Mouse (Mus musculus) hindbrain, embryonic 14.5 days (tissue): ENCODE measurements around the gene Btbd17. TPM values are rescaled to one million over a fixed set of nuclear protein-coding genes. Genes with fewer than 3 reads are reported as not detected.

ENCODE experiments used
- ATAC-seq: fragments of 200-750 bp; cut with Nextera tagmentation; 2 replicates; pipeline ENCODE4 v1.8.0; 2017; ENCODE audit warnings: moderate number of reproducible peaks, mild to moderate bottlenecking, moderate TSS enrichment, moderate library complexity; ENCODE audit not compliant: low FRiP score
- DNase-seq: peaks from one replicate; pipeline ENCODE4 v3.0.0-alpha.2; 2015; ENCODE audit warnings: low spot score
- H3K27ac ChIP-seq: fragments of 300-500 bp; sonication (generic); 2 replicates; pipeline ENCODE4 v1.5.1; 2014; ENCODE audit warnings: mild to moderate bottlenecking, moderate library complexity
- H3K27me3 ChIP-seq: fragments of 300-500 bp; sonication (generic); 2 replicates; pipeline ENCODE4 v1.6.1; 2014; ENCODE audit warnings: mild to moderate bottlenecking, low read length, mixed read lengths; ENCODE audit not compliant: control insufficient read depth, insufficient read depth
- H3K36me3 ChIP-seq: fragments of 300-500 bp; sonication (generic); replicated peaks from 2 replicates; pipeline ENCODE4 v1.6.1; 2014; ENCODE audit not compliant: control insufficient read depth, insufficient read depth
- H3K4me1 ChIP-seq: fragments of 300-500 bp; sonication (generic); replicated peaks from 2 replicates; pipeline ENCODE4 v1.6.1; 2014; ENCODE audit warnings: antibody characterized with exemption, low read length, mixed read lengths; ENCODE audit not compliant: control insufficient read depth, insufficient read depth
- H3K4me2 ChIP-seq: fragments of 300-500 bp; sonication (generic); replicated peaks from 2 replicates; pipeline ENCODE4 v1.6.1; 2014; ENCODE audit warnings: mild to moderate bottlenecking, moderate library complexity
- H3K4me3 ChIP-seq: fragments of 300-500 bp; sonication (generic); replicated peaks from 2 replicates; pipeline ENCODE4 v1.5.1; 2014; ENCODE audit warnings: mild to moderate bottlenecking, low read length
- H3K9ac ChIP-seq: fragments of 300-500 bp; sonication (generic); 2 replicates; pipeline ENCODE4 v1.6.1; 2014
- H3K9me3 ChIP-seq: fragments of 300-500 bp; sonication (generic); 2 replicates; pipeline ENCODE4 v1.6.1; 2016; ENCODE audit warnings: low read length; ENCODE audit not compliant: control insufficient read depth
- WGBS: fragments of 180-500 bp; shearing (Covaris S2); extraction: QIAGEN DNeasy Blood & Tissue Kit; methylation state at CpG from one replicate; pipeline ENCODE4 v1.1.7; 2014; 5-methylcytosine and 5-hydroxymethylcytosine counted together
- polyA plus RNA-seq: library from polyadenylated mRNA; unstranded; fragments of >200 nt; fragmentation: Nextera tagmentation; extraction: Ambion mirVana; gene quantifications from 2 replicates; pipeline ENCODE4 v1.2.1, GENCODE M21; 2014

Btbd17 gene
- polyA plus RNA-seq, 1 experiment from 2014 or later = 20.0 TPM

DNA sequence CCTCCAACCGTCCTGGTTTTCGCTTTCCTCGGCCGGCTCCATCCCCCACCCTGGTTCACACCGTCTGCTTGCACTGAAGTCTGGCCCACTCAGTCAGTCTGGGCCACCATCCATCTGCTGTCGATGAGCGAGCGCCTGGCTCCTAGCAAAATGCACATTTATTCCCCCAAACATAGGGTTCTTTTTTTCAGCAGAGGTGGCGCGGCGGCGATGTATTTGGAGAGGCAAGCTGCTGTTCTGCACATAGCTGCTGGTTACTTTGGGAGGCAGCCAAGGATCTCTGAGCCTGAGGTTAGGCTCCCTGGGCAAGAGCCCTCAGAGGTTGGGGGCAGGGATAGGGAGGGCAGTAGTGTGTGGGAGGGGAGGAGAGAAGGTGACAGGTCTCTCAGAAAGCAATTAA, 27.0 kb upstream of the Btbd17 start:
- ATAC-seq (no peak; the same call in 1 of the 2 replicates), DNase-seq (peak; percentile 52)
- Histone ChIP-seq H3K4me1 (peaks cover 14% of the 10 kb centered on the region), H3K36me3 (no peaks in the 10 kb centered on the region), H3K9me3 (no peaks in the 10 kb centered on the region), H3K9ac (no peak overlapping the region), H3K4me2 (no peak overlapping the region), H3K27ac (peak overlapping the region; percentile 29), H3K27me3 (no peaks in the 10 kb centered on the region), H3K4me3 (no peak overlapping the region)
- WGBS = 44% methylated on average over 12 of the region's 12 CpGs

GRCm38 (mm10) chr11:114821325-114821724, 25.6 kb upstream of the Btbd17 start:
- no peak overlapping the region for H3K4me2 ChIP-seq
- no peak for DNase-seq
- H3K4me1 ChIP-seq = peaks cover 14% of the 10 kb centered on the region
- H3K27ac ChIP-seq = no peak overlapping the region
- no peak for ATAC-seq
- H3K9ac ChIP-seq = no peak overlapping the region
- no peaks in the 10 kb centered on the region for H3K9me3 ChIP-seq
- 73% methylated on average over 1 of the region's 1 CpGs for WGBS
- no peaks in the 10 kb centered on the region for H3K27me3 ChIP-seq
- H3K4me3 ChIP-seq = no peak overlapping the region
- no peaks in the 10 kb centered on the region for H3K36me3 ChIP-seq

DNA sequence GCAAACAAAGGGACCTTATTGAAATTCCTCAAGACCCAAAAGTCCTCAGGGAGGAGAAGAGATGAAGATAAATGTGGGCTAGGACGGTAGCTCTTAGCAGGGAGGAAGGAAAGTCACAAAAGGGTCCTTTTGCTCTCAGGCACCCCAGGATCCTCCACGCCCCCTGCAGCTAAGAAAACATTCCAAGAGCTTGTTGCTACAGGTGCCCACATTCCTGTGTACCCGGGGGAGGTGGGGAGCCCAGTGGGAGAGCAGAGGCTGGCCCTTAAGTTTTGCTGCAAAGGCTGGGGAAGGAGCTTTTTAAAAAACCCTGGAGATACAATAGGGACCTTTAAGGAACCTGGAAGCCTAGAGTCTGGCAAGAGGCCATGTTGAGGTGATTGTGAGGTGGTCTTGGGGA, 24.7 kb upstream of the Btbd17 start:
- no peaks in the 10 kb centered on the region for H3K9me3 ChIP-seq
- no peaks in the 10 kb centered on the region for H3K36me3 ChIP-seq
- H3K27me3 ChIP-seq = no peaks in the 10 kb centered on the region
- H3K27ac ChIP-seq = no peak overlapping the region
- H3K9ac ChIP-seq = no peak overlapping the region
- H3K4me3 ChIP-seq = no peak overlapping the region
- peaks cover 14% of the 10 kb centered on the region for H3K4me1 ChIP-seq
- H3K4me2 ChIP-seq = no peak overlapping the region
- DNase-seq (no peak), ATAC-seq (no peak)
- WGBS = 45% methylated on average over 3 of the region's 3 CpGs

DNA sequence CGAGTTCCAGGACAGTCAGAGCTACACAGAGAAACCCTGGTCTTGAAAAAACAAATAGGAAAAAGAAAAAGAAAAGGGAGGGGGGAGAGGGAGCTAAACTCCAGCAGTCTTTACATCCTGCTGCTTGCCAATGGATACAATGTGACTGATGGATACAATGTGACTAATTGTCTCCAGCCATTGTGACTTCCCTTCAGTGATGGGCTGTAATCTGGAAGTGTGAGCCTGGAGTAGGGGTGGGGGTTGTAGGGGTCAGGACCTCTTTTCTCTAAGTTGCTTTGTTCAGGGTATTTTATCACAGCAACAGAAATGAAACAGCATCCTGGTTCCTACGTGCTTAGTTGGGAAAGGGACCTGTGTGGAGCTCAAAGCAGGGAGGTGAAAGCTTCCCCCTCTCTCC, 23.4 kb upstream of the Btbd17 start:
- H3K4me2 ChIP-seq = no peak overlapping the region
- no peak overlapping the region for H3K9ac ChIP-seq
- no peak overlapping the region for H3K27ac ChIP-seq
- WGBS = 15% methylated on average over 2 of the region's 2 CpGs
- H3K36me3 ChIP-seq = no peaks in the 10 kb centered on the region
- no peaks in the 10 kb centered on the region for H3K9me3 ChIP-seq
- peaks cover 14% of the 10 kb centered on the region for H3K4me1 ChIP-seq
- ATAC-seq (no peak), DNase-seq (no peak)
- H3K4me3 ChIP-seq = no peak overlapping the region
- no peaks in the 10 kb centered on the region for H3K27me3 ChIP-seq

- H3K4me3 ChIP-seq = no peak overlapping the region
- no peaks in the 10 kb centered on the region for H3K9me3 ChIP-seq
- no peak overlapping the region for H3K27ac ChIP-seq
- no peak for ATAC-seq
- no peaks in the 10 kb centered on the region for H3K27me3 ChIP-seq
- no peak overlapping the region for H3K9ac ChIP-seq
- 93% methylated on average over 7 of the region's 7 CpGs for WGBS
- no peaks in the 10 kb centered on the region for H3K36me3 ChIP-seq
- H3K4me2 ChIP-seq = no peak overlapping the region
- no peak for DNase-seq
- H3K4me1 ChIP-seq = peaks cover 8% of the 10 kb centered on the region
These were observed 22.4 kb upstream of the Btbd17 start for GRCm38 (mm10) chr11:114818185-114818584.

DNA sequence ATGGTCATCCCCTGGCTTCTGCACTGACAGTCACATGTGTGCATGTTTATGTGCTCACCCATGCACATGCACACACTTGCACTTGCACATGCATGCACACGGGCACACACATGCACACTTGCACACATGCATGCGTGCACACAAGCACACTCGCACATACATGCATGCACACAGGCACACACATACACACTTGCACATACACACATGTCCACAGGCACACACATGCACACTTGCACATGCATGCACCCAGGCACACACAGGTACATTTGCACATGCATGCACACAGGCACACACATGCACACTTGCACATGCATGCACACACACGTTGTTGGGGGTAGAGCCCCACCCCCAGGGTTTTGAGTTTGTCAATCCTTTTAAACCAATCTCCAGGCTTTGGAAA, 21.2 kb upstream of the Btbd17 start:
- Histone ChIP-seq H3K9ac (no peak overlapping the region), H3K27ac (no peak overlapping the region), H3K4me1 (no peaks in the 10 kb centered on the region), H3K36me3 (no peaks in the 10 kb centered on the region), H3K4me2 (no peak overlapping the region), H3K27me3 (no peaks in the 10 kb centered on the region), H3K4me3 (no peak overlapping the region), H3K9me3 (no peaks in the 10 kb centered on the region)
- WGBS = 93% methylated on average over 4 of the region's 4 CpGs
- ATAC-seq = no peak
- DNase-seq = no peak

DNA sequence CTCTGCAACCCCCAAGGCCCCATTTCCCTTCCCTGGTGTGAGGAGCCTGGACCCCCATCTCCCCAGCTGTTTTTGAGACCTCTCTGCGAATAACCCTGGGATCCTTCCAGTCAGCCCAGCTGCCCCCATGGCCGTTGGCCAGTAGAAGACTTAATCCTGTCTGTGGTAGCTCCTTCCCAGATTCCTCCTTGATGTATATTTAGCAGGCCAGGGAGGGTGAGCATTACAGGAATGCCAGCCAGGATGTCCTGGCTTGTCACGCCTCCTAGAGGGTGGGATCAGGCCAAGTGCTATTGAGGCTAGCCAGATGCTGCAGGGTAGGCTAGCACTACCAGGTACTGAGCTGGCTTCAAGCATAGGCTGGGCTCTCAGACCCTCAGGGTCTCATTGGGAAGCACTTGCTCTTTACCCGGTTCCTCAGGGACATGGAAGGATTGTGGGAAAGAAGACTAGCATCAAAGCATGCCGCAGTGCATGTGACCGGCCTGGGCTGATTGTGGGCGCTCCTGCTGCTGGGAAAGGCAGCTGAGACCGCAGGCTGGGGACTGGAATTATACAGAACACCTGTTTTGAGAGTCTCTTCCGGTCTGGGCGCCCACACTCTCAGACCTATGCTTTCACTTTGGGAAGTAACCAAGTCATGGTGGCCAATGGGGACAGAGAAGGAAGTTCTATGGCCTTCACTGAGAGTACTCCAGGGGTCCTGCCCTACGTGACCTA, 19.3 kb upstream of the Btbd17 start:
- Histone ChIP-seq H3K4me2 (no peak overlapping the region), H3K9ac (no peak overlapping the region), H3K4me3 (no peak overlapping the region), H3K27ac (no peak overlapping the region), H3K36me3 (no peaks in the 10 kb centered on the region), H3K9me3 (no peaks in the 10 kb centered on the region), H3K27me3 (no peaks in the 10 kb centered on the region), H3K4me1 (no peaks in the 10 kb centered on the region)
- ATAC-seq (no peak), DNase-seq (no peak)
- 81% methylated on average over 11 of the region's 11 CpGs for WGBS

GRCm38 (mm10) chr11:114812731-114813240, 17.0 kb upstream of the Btbd17 start:
- Histone ChIP-seq H3K4me1 (no peaks in the 10 kb centered on the region), H3K27me3 (no peaks in the 10 kb centered on the region), H3K4me2 (no peak overlapping the region), H3K27ac (no peak overlapping the region), H3K9ac (no peak overlapping the region), H3K36me3 (no peaks in the 10 kb centered on the region), H3K4me3 (no peak overlapping the region), H3K9me3 (no peaks in the 10 kb centered on the region)
- 11% methylated on average over 6 of the region's 6 CpGs for WGBS
- DNase-seq (peak; percentile 87), ATAC-seq (peak; percentile 66; the same call in 1 of the 2 replicates)

GRCm38 (mm10) chr11:114810344-114810743, 14.6 kb upstream of the Btbd17 start:
- ATAC-seq = no peak
- Histone ChIP-seq H3K27ac (no peak overlapping the region), H3K27me3 (no peaks in the 10 kb centered on the region), H3K4me1 (peaks cover 9% of the 10 kb centered on the region), H3K4me3 (no peak overlapping the region), H3K4me2 (no peak overlapping the region), H3K9ac (no peak overlapping the region), H3K36me3 (no peaks in the 10 kb centered on the region), H3K9me3 (no peaks in the 10 kb centered on the region)
- no peak for DNase-seq
- 25% methylated on average over 4 of the region's 4 CpGs for WGBS
